Mouse (Mus musculus) olfactory bulb, adult 2 months (tissue): ENCODE results near the gene Aste1.

Source experiments
- CTCF ChIP-seq: fragments of 200-500 bp; IDR thresholded peaks from 2 replicates; pipeline ENCODE4 v1.5.1; 2012; ENCODE audit warnings: low read depth, mild to moderate bottlenecking, low read length, moderate library complexity; ENCODE audit not compliant: insufficient read depth
- POLR2A ChIP-seq: fragments of 200-500 bp; IDR thresholded peaks from 2 replicates; pipeline ENCODE4 v1.6.1; 2012; ENCODE audit warnings: mild to moderate bottlenecking, low read depth, low read length, moderate library complexity; ENCODE audit not compliant: insufficient read depth

- no peak for TF ChIP-seq CTCF
- no peak for TF ChIP-seq POLR2A
These were observed 7.8 kb upstream of the Aste1 start for GRCm38 (mm10) chr9:105387403-105387802.
